Mouse (Mus musculus) testis, adult 2 months (tissue): ENCODE data around the gene Gltpd2. TPM values are rescaled to one million over a fixed set of nuclear protein-coding genes. Genes with fewer than 3 reads are reported as not detected.

Experiments
- H3K27ac ChIP-seq: fragments of 200-500 bp; 2 replicates; pipeline ENCODE4 v1.5.1; 2012; ENCODE audit warnings: low read depth, low read length; ENCODE audit not compliant: control insufficient read depth, insufficient read depth
- H3K27me3 ChIP-seq: fragments of 200-500 bp; 2 replicates; pipeline ENCODE4 v1.6.1; 2012; ENCODE audit warnings: mild to moderate bottlenecking, low read length, moderate library complexity; ENCODE audit not compliant: control insufficient read depth, insufficient read depth
- H3K36me3 ChIP-seq: fragments of 200-500 bp; 2 replicates; pipeline ENCODE4 v1.6.1; 2012; ENCODE audit warnings: mild to moderate bottlenecking, low read length; ENCODE audit not compliant: control insufficient read depth, insufficient read depth
- H3K4me1 ChIP-seq: fragments of 200-500 bp; 2 replicates; pipeline ENCODE4 v1.6.1; 2012; ENCODE audit warnings: low read length; ENCODE audit not compliant: control insufficient read depth, insufficient read depth
- H3K4me3 ChIP-seq: fragments of 200-500 bp; 2 replicates; pipeline ENCODE4 v1.5.1; 2012; ENCODE audit warnings: low read depth, mild to moderate bottlenecking, low read length, moderate library complexity, mixed read lengths; ENCODE audit not compliant: control insufficient read depth
- CTCF ChIP-seq: fragments of 200-500 bp; IDR thresholded peaks from 2 replicates; pipeline ENCODE4 v1.5.1; 2012; ENCODE audit warnings: low read depth, mild to moderate bottlenecking, inconsistent platforms, low read length, moderate library complexity; ENCODE audit not compliant: control insufficient read depth, insufficient read depth, insufficient replicate concordance
- POLR2A ChIP-seq: fragments of 200-500 bp; IDR thresholded peaks from 2 replicates; pipeline ENCODE4 v1.6.1; 2012; ENCODE audit warnings: low read depth, mild to moderate bottlenecking, inconsistent platforms, low read length, moderate library complexity; ENCODE audit not compliant: control insufficient read depth
- polyA plus RNA-seq: library from polyadenylated mRNA; depleted of rRNA; stranded (reverse); fragments of >200 nt; gene quantifications from 2 replicates; pipeline ENCODE4 v1.2.3, GENCODE M21; 2012; rRNA removed

Gene Gltpd2
- polyA plus RNA-seq, 1 experiment = not detected

DNA sequence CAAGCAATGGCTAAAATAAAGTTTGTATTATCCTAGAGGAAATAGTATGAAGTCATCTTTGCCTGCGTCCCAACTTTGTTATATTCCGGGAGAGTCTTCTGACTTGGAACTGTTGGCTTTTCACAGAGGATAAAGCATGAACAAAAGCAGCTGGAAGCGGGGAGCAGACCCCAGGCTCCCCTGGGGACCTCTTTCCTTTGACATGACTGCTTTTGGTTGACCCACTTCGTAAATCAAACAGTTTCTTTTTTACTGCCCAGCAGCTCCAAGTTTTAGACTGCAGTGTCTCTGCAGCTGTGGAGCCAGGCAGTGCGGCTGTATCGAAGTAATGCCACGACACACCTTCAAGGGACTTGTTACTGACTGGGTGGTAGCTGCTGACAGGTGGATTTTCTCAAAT, 47.6 kb downstream of the Gltpd2 start:
- no peak overlapping the region for H3K4me3 ChIP-seq

More for the DNA sequence above, 47.6 kb downstream of the Gltpd2 start:
- Histone ChIP-seq H3K27ac (no peak overlapping the region), H3K27me3 (no peaks in the 10 kb centered on the region), H3K4me1 (peaks cover 14% of the 10 kb centered on the region), H3K36me3 (no peaks in the 10 kb centered on the region)
- TF ChIP-seq CTCF (no peak), POLR2A (no peak)

Other genes starting within 250 kb of the Gltpd2 start
- gene Alox12e, start 196.6 kb upstream of the Gltpd2 start, polyA plus RNA-seq = 0.12 TPM in 1 of 2 replicates, not detected in the other
- gene Alox15, start 167.2 kb upstream of the Gltpd2 start, polyA plus RNA-seq = 0.52 and 1.3 TPM in 2 replicates
- gene Pelp1, start 109.2 kb upstream of the Gltpd2 start, polyA plus RNA-seq = 36.7 and 38.4 TPM in 2 replicates
- 8.9 and 10.6 TPM in 2 replicates for gene Arrb2, start 86.6 kb upstream of the Gltpd2 start, polyA plus RNA-seq
- gene Med11, start 67.3 kb upstream of the Gltpd2 start, polyA plus RNA-seq = 8.3 and 10.2 TPM in 2 replicates
- gene Zmynd15, start 59.8 kb upstream of the Gltpd2 start, polyA plus RNA-seq = 186 and 201 TPM in 2 replicates
- 3.2 and 3.9 TPM in 2 replicates for gene Cxcl16, start 59.2 kb upstream of the Gltpd2 start, polyA plus RNA-seq
- gene Tm4sf5, start 14.0 kb upstream of the Gltpd2 start, polyA plus RNA-seq = 1.2 TPM in 2 replicates
- gene Vmo1, start 4.6 kb upstream of the Gltpd2 start, polyA plus RNA-seq = 0.30 and 0.36 TPM in 2 replicates
- 385 and 389 TPM in 2 replicates for gene Psmb6, start 6.2 kb downstream of the Gltpd2 start, polyA plus RNA-seq
- gene Gm40193, start 13.7 kb downstream of the Gltpd2 start, polyA plus RNA-seq = not detected in 2 replicates
- 1.2 and 2.0 TPM in 2 replicates for gene Pld2, start 20.9 kb downstream of the Gltpd2 start, polyA plus RNA-seq
- gene Mink1, start 43.7 kb downstream of the Gltpd2 start, polyA plus RNA-seq = 18.4 and 23.0 TPM in 2 replicates
- 770 and 775 TPM in 2 replicates for gene 4930544D05Rik, start 96.7 kb downstream of the Gltpd2 start, polyA plus RNA-seq
- 241 and 243 TPM in 2 replicates for gene Chrne, start 100.0 kb downstream of the Gltpd2 start, polyA plus RNA-seq
- gene Gp1ba, start 119.9 kb downstream of the Gltpd2 start, polyA plus RNA-seq = 0.13 and 0.19 TPM in 2 replicates
- 77.6 and 77.8 TPM in 2 replicates for gene Rnf167, start 128.0 kb downstream of the Gltpd2 start, polyA plus RNA-seq
- gene Slc25a11, start 128.3 kb downstream of the Gltpd2 start, polyA plus RNA-seq = 27.2 and 29.4 TPM in 2 replicates
- 113 and 158 TPM in 2 replicates for gene Pfn1, start 135.4 kb downstream of the Gltpd2 start, polyA plus RNA-seq
- gene Eno3, start 138.0 kb downstream of the Gltpd2 start, polyA plus RNA-seq = 85.9 and 101 TPM in 2 replicates
- 44.5 and 47.9 TPM in 2 replicates for gene Spag7, start 150.2 kb downstream of the Gltpd2 start, polyA plus RNA-seq
- gene Camta2, start 168.9 kb downstream of the Gltpd2 start, polyA plus RNA-seq = 10.3 and 10.6 TPM in 2 replicates
- gene Inca1, start 181.0 kb downstream of the Gltpd2 start, polyA plus RNA-seq = 19.6 and 21.0 TPM in 2 replicates
- 5.7 and 6.6 TPM in 2 replicates for gene Kif1c, start 181.4 kb downstream of the Gltpd2 start, polyA plus RNA-seq
- 1.2 TPM in 2 replicates for gene Zfp3, start 245.0 kb downstream of the Gltpd2 start, polyA plus RNA-seq